In the genomic region with DNA sequence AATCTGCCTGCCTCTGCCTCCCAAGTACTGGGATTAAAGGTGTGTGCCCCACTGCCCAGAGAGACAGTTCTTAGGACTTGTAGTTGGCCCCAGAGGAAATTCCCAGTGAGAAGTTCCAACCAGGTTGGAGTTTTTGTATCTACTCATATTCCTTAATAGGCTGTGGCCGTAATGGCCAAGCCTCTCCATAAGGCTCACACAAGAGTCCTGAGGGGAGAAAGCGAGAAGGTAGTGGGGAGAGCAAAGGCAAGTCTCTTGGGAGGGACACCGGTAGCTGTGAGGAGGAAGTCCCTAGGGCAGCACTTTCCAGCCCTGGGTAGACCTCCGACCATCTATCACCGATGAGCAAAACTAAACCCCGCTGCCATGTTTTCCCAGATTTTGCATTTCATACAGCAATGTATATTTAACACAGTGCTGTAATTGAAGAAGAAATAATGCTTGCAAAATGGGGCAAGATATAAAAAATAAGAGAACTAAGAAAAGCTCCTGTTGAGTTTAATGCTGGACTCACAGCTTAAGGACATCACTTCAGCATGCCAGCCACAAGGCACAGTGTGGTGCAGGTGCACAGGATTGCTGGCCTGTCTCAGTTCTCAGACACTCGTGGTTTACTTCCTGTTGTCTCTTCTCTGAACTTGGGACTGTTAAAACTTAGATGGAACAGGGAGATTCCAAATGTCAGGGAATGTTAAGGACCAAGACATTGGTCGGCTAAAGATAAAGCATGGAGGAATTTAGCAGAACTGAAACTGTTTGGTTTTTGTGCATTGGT, we compare ENCODE assay signal across 15 mouse cellular contexts. TPM values are rescaled to one million over a fixed set of nuclear protein-coding genes. Genes with fewer than 3 reads are reported as not detected.
DNase-seq lines count a peak whose midpoint lies in the region; ATAC-seq lines count a peak whose summit lies in the region.
"Had no signal": no experiment of that assay in that cellular context is flagged by ENCODE, and none has a peak within 500 bp of the region (broad histone marks: within the 10 kb centered on the region; RNA-seq: fewer than 3 reads in every experiment).

No protein-coding gene starts in this region.

- no peak overlapping the region for H3K9ac ChIP-seq in embryonic facial prominence, embryonic 11.5 days (replicated peaks; ENCODE audit: low read length)
- no peak overlapping the region for H3K9ac ChIP-seq in heart, embryonic 11.5 days (ENCODE audit: low read depth, low read length)
- H3K9ac ChIP-seq: midbrain, embryonic 12.5 days had no signal

- peak; percentile 24 for DNase-seq in embryonic facial prominence, embryonic 11.5 days (ENCODE audit: low spot score)
- no peak for DNase-seq in embryonic facial prominence, embryonic 10.5 days (ENCODE audit: low spot score)
- DNase-seq in 3T3-L1 (ENCODE audit: low read depth, low spot score) = peak; percentile 47
- peak; percentile 37 for DNase-seq in embryo, embryonic 11 days
- peak; percentile 38 for DNase-seq in liver
- DNase-seq in left cerebral cortex, adult 9 months (ENCODE audit: low spot score in 2 of 2) = no peak
- DNase-seq in spleen, postnatal 4 days (ENCODE audit: low spot score in 2 of 2) = no peak
- DNase-seq: cerebellum, postnatal 14 days; kidney, adult 9 months; layer of hippocampus, adult 9-11 months had no signal

- peaks cover 10% of the 10 kb centered on the region for H3K36me3 ChIP-seq in embryonic facial prominence, embryonic 11.5 days (replicated peaks; ENCODE audit: control insufficient read depth, insufficient read depth, low read depth, low read length)
- peaks cover 47% of the 10 kb centered on the region for H3K36me3 ChIP-seq in embryonic facial prominence, embryonic 10.5 days (replicated peaks)
- H3K36me3 ChIP-seq in heart, embryonic 11.5 days (ENCODE audit: control insufficient read depth, insufficient read depth, low read length) = peaks cover 16% of the 10 kb centered on the region

- WGBS in embryonic facial prominence, embryonic 11.5 days = 33% methylated on average over 8 of the region's 8 CpGs
- 37% methylated on average over 8 of the region's 8 CpGs for WGBS in embryonic facial prominence, embryonic 10.5 days
- 34% methylated on average over 8 of the region's 8 CpGs for WGBS in heart, embryonic 11.5 days (ENCODE audit: insufficient replicate concordance)

- H3K4me3 ChIP-seq in embryonic facial prominence, embryonic 11.5 days (ENCODE audit: low read depth, low read length) = no peak overlapping the region
- no peak overlapping the region for H3K4me3 ChIP-seq in embryonic facial prominence, embryonic 10.5 days
- H3K4me3 ChIP-seq in heart, embryonic 11.5 days (ENCODE audit: low read depth, low read length) = no peak overlapping the region
- H3K4me3 ChIP-seq: midbrain, embryonic 12.5 days had no signal

- no peaks in the 10 kb centered on the region for H3K9me3 ChIP-seq in embryonic facial prominence, embryonic 11.5 days (replicated peaks; ENCODE audit: control insufficient read depth, low read length)
- no peaks in the 10 kb centered on the region for H3K9me3 ChIP-seq in embryonic facial prominence, embryonic 10.5 days
- no peaks in the 10 kb centered on the region for H3K9me3 ChIP-seq in heart, embryonic 11.5 days (replicated peaks; ENCODE audit: control insufficient read depth, low read length)
- H3K9me3 ChIP-seq: midbrain, embryonic 12.5 days had no signal

- no peak overlapping the region for H3K27ac ChIP-seq in embryonic facial prominence, embryonic 11.5 days (replicated peaks; ENCODE audit: low read depth, low read length)
- H3K27ac ChIP-seq in embryonic facial prominence, embryonic 10.5 days (replicated peaks) = no peak overlapping the region
- no peak overlapping the region for H3K27ac ChIP-seq in heart, embryonic 11.5 days (ENCODE audit: low read depth, low read length)
- H3K27ac ChIP-seq: midbrain, embryonic 12.5 days had no signal

- H3K4me1 ChIP-seq in embryonic facial prominence, embryonic 11.5 days (ENCODE audit: control insufficient read depth, insufficient read depth, low read length) = no peaks in the 10 kb centered on the region
- H3K4me1 ChIP-seq in embryonic facial prominence, embryonic 10.5 days = peaks cover 15% of the 10 kb centered on the region
- H3K4me1 ChIP-seq in heart, embryonic 11.5 days (ENCODE audit: control insufficient read depth, insufficient read depth, low read length) = peaks cover 14% of the 10 kb centered on the region

- no peak for ATAC-seq in embryonic facial prominence, embryonic 11.5 days (replicated peaks; ENCODE audit: insufficient number of reproducible peaks, low FRiP score, low TSS enrichment, low read depth)
- no peak for ATAC-seq in heart, embryonic 11.5 days (replicated peaks; ENCODE audit: insufficient number of reproducible peaks, low FRiP score, low TSS enrichment)

- no peaks in the 10 kb centered on the region for H3K27me3 ChIP-seq in embryonic facial prominence, embryonic 11.5 days (ENCODE audit: control insufficient read depth, insufficient read depth, low read length)
- no peaks in the 10 kb centered on the region for H3K27me3 ChIP-seq in embryonic facial prominence, embryonic 10.5 days (replicated peaks; ENCODE audit: low read depth, poor library complexity, severe bottlenecking)
- no peaks in the 10 kb centered on the region for H3K27me3 ChIP-seq in heart, embryonic 11.5 days (ENCODE audit: control insufficient read depth, insufficient read depth, low read length)
- H3K27me3 ChIP-seq: midbrain, embryonic 12.5 days had no signal

- no peak overlapping the region for H3K4me2 ChIP-seq in embryonic facial prominence, embryonic 11.5 days (ENCODE audit: low read depth, low read length)
- H3K4me2 ChIP-seq in heart, embryonic 11.5 days = no peak overlapping the region
- H3K4me2 ChIP-seq: midbrain, embryonic 12.5 days had no signal

RNA-seq across cellular contexts. Expression of a gene that starts 5.7 kb away (rescaled TPM):
- polyA plus RNA-seq in embryonic facial prominence, embryonic 11.5 days (2014; fragmentation: Nextera tagmentation; extraction: Ambion mirVana) = 1,419 and 1,591 TPM in 2 replicates
- 1,445 and 1,457 TPM in 2 replicates for polyA plus RNA-seq in embryonic facial prominence, embryonic 10.5 days (2016; fragmentation: Nextera tagmentation; extraction: Ambion mirVana)
- 1,140 and 1,315 TPM in 2 replicates for polyA plus RNA-seq in heart, embryonic 11.5 days (2014; fragmentation: Nextera tagmentation; extraction: Ambion mirVana)

RNA-seq across cellular contexts. Expression of a gene that starts 16.3 kb away (rescaled TPM):
- 0.60 and 1.1 TPM in 2 replicates for polyA plus RNA-seq in embryonic facial prominence, embryonic 11.5 days (2014; fragmentation: Nextera tagmentation; extraction: Ambion mirVana)
- 0.53 and 0.93 TPM in 2 replicates for polyA plus RNA-seq in embryonic facial prominence, embryonic 10.5 days (2016; fragmentation: Nextera tagmentation; extraction: Ambion mirVana)
- not detected in 2 replicates for polyA plus RNA-seq in heart, embryonic 11.5 days (2014; fragmentation: Nextera tagmentation; extraction: Ambion mirVana)
- polyA plus RNA-seq: C2C12; hindbrain, embryonic 11.5 days; liver, adult 2 months had no signal

RNA-seq across cellular contexts. Expression of a gene that starts 23.0 kb away (rescaled TPM):
- polyA plus RNA-seq in embryonic facial prominence, embryonic 11.5 days (2014; fragmentation: Nextera tagmentation; extraction: Ambion mirVana) = 33.2 and 36.9 TPM in 2 replicates
- polyA plus RNA-seq in embryonic facial prominence, embryonic 10.5 days (2016; fragmentation: Nextera tagmentation; extraction: Ambion mirVana) = 43.4 and 46.3 TPM in 2 replicates
- polyA plus RNA-seq in heart, embryonic 11.5 days (2014; fragmentation: Nextera tagmentation; extraction: Ambion mirVana) = 35.4 and 40.5 TPM in 2 replicates

RNA-seq across cellular contexts. Expression of a gene that starts 41.3 kb away (rescaled TPM):
- polyA plus RNA-seq in embryonic facial prominence, embryonic 11.5 days (2014; fragmentation: Nextera tagmentation; extraction: Ambion mirVana) = not detected in 2 replicates
- not detected in 2 replicates for polyA plus RNA-seq in embryonic facial prominence, embryonic 10.5 days (2016; fragmentation: Nextera tagmentation; extraction: Ambion mirVana)
- not detected in 2 replicates for polyA plus RNA-seq in heart, embryonic 11.5 days (2014; fragmentation: Nextera tagmentation; extraction: Ambion mirVana)
- polyA plus RNA-seq: C2C12; hindbrain, embryonic 11.5 days; midbrain, embryonic 12.5 days had no signal

Comparison
In these comparisons a context has a peak if more than half of its experiments do, and no peak if none do; other contexts are left out.
1. DNase-seq: peak in embryonic facial prominence, embryonic 11.5 days (single experiment), 3T3-L1 (single experiment), embryo, embryonic 11 days (single experiment) and liver (single experiment); none in embryonic facial prominence, embryonic 10.5 days (single experiment), left cerebral cortex, adult 9 months (0 of 2) and spleen, postnatal 4 days (0 of 2).